Mouse (Mus musculus) liver, adult 2 months (tissue): ENCODE data around the gene Kpna4.

Experiments used
- CTCF ChIP-seq: fragments of 200-500 bp; IDR thresholded peaks from 2 replicates; pipeline ENCODE4 v1.5.1; 2011; ENCODE audit warnings: low read depth, low read length, control low read depth
- POLR2A ChIP-seq: fragments of 200-500 bp; IDR thresholded peaks from 2 replicates; pipeline ENCODE4 v1.6.1; 2011; ENCODE audit warnings: low read length, control low read depth; ENCODE audit not compliant: insufficient read depth; ENCODE audit errors: extremely low read depth

DNA sequence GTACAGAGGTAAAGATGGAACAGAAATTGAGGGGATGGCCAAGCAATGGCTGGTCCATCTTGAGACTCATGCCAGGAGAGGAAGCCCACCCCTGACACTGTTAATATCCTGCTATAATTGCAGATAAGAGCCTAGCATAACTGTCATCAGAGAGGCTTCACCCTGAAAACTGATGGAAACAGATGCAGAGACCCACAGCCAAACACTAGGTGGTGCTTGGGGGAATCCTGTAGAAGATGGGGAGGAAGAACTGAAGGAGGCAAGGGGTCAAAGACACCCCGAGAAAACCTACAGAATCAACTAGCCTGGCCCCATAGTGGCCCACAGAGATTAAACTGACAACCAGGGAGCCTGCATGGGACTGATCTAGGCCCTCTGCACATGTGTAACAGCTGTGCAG lies 33.5 kb upstream of the Kpna4 start:
- TF ChIP-seq CTCF (no peak), POLR2A (no peak)
